Mouse (Mus musculus) heart, postnatal 0 days (tissue): Measurements from ENCODE around the gene Grk5. TPM values are rescaled to one million over a fixed set of nuclear protein-coding genes. Genes with fewer than 3 reads are reported as not detected.

Experiments used
- ATAC-seq: fragments of 200-750 bp; cut with Nextera tagmentation; 2 replicates; pipeline ENCODE4 v1.8.0; 2017; ENCODE audit warnings: low read depth, moderate number of reproducible peaks, moderate library complexity; ENCODE audit not compliant: insufficient read depth
- DNase-seq: peaks from one replicate; pipeline ENCODE4 v3.0.0-alpha.2; 2016; ENCODE audit warnings: low spot score
- H3K27ac ChIP-seq: fragments of 300-500 bp; sonication (generic); 2 replicates; pipeline ENCODE4 v1.5.1; 2014; ENCODE audit warnings: low read depth, mild to moderate bottlenecking
- H3K27me3 ChIP-seq: fragments of 300-500 bp; sonication (generic); 2 replicates; pipeline ENCODE4 v1.6.1; 2014; ENCODE audit warnings: low read length, mixed read lengths; ENCODE audit not compliant: control insufficient read depth, insufficient read depth
- H3K36me3 ChIP-seq: fragments of 300-500 bp; sonication (generic); replicated peaks from 2 replicates; pipeline ENCODE4 v1.6.1; 2014; ENCODE audit warnings: low read length, mixed read lengths; ENCODE audit not compliant: control insufficient read depth, insufficient read depth
- H3K4me1 ChIP-seq: fragments of 300-500 bp; sonication (generic); 2 replicates; pipeline ENCODE4 v1.6.1; 2014; ENCODE audit warnings: antibody characterized with exemption; ENCODE audit not compliant: control insufficient read depth, insufficient read depth
- H3K4me2 ChIP-seq: fragments of 300-500 bp; sonication (generic); 2 replicates; pipeline ENCODE4 v1.6.1; 2014; ENCODE audit warnings: low read depth, mild to moderate bottlenecking, low read length, moderate library complexity
- H3K4me3 ChIP-seq: fragments of 300-500 bp; sonication (generic); 2 replicates; pipeline ENCODE4 v1.5.1; 2014; ENCODE audit warnings: low read depth, low read length
- H3K9ac ChIP-seq: fragments of 300-500 bp; sonication (generic); replicated peaks from 2 replicates; pipeline ENCODE4 v1.6.1; 2014; ENCODE audit warnings: low read depth, low read length, mixed read lengths
- H3K9me3 ChIP-seq: fragments of 300-500 bp; sonication (generic); replicated peaks from 2 replicates; pipeline ENCODE4 v1.6.1; 2016; ENCODE audit warnings: low read length; ENCODE audit not compliant: control insufficient read depth
- CTCF ChIP-seq: IDR thresholded peaks from 2 replicates; pipeline ENCODE4 v1.5.1; 2016; ENCODE audit warnings: antibody characterized with exemption, control low read depth, low read depth
- EP300 ChIP-seq: IDR thresholded peaks from 2 replicates; pipeline ENCODE4 v1.6.1; 2016; ENCODE audit warnings: antibody characterized with exemption, low read depth
- WGBS: fragments of 180-500 bp; shearing (Covaris S2); extraction: QIAGEN DNeasy Blood & Tissue Kit; methylation state at CpG from one replicate; pipeline ENCODE4 v1.1.7; 2014; 5-methylcytosine and 5-hydroxymethylcytosine counted together
- polyA plus RNA-seq: library from polyadenylated mRNA; unstranded; fragments of >200 nt; fragmentation: Nextera tagmentation; extraction: Ambion mirVana; gene quantifications from 2 replicates; pipeline ENCODE4 v1.2.1, GENCODE M21; 2015
- total RNA-seq: library from RNA; depleted of rRNA; stranded (reverse); fragments of >200 nt; gene quantifications from 2 replicates; pipeline ENCODE4 v1.2.3, GENCODE M21; 2014; ENCODE audit warnings: low replicate concordance

Grk5 gene
- total and polyA plus RNA-seq, 2 experiments from 2014 or later: 2.9 to 14.6 TPM

DNA sequence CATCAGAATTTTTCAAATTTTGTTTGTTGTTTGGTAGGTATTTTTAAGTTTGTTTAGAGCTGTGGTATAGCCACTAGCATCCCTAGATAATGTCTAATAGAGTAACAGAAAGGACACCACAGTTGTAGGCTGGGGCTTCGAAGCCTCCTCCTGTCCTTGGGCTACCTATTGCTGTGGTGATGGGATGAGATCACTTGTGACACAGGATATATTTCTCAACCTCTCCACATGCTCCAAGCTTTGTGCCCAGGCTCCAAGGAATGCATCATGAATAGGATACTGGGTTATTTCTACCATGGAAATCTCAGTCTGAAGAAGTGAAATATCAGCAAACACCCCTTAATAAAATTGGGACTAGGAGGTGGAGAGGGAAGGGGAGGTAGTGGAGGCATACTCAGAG is 198.2 kb downstream of the Grk5 start:
- H3K27me3 ChIP-seq: no peaks in the 10 kb centered on the region
- no peak overlapping the region for H3K9ac ChIP-seq
- DNase-seq: no peak
- TF ChIP-seq CTCF: no peak
- no peak for TF ChIP-seq EP300
- H3K4me3 ChIP-seq: no peak overlapping the region
- no peaks in the 10 kb centered on the region for H3K9me3 ChIP-seq
- H3K27ac ChIP-seq: no peak overlapping the region
- no peak overlapping the region for H3K4me2 ChIP-seq
- peaks cover 71% of the 10 kb centered on the region for H3K36me3 ChIP-seq
- 93% methylated on average over 1 of the region's 1 CpGs for WGBS
- H3K4me1 ChIP-seq: no peaks in the 10 kb centered on the region
- no peak for ATAC-seq

DNA sequence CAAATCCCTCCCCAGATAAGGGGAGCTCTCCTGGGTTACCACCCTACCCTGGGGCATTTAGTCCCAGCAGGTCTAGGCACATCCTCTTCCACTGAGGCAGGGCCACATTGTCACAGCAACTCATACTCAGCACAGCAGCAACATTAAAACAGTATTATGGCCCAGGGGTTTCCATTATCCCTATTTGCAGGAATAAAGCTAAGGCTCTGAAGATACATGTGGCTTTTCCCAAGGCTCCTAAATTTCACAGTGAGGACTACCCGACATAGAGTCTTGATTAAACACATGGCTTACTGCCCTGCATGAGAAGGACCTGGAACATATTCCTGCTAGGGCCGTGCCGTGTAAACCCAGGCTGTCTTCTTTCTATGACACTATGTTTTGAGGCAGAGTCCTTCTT is 199.5 kb downstream of the Grk5 start:
- Histone ChIP-seq H3K27ac (no peak overlapping the region), H3K9ac (no peak overlapping the region), H3K4me2 (no peak overlapping the region), H3K36me3 (peaks cover 76% of the 10 kb centered on the region), H3K4me1 (no peaks in the 10 kb centered on the region), H3K9me3 (no peaks in the 10 kb centered on the region), H3K4me3 (no peak overlapping the region), H3K27me3 (no peaks in the 10 kb centered on the region)
- TF ChIP-seq CTCF (no peak), EP300 (no peak)
- 83% methylated on average over 3 of the region's 3 CpGs for WGBS
- ATAC-seq: no peak
- no peak for DNase-seq

DNA sequence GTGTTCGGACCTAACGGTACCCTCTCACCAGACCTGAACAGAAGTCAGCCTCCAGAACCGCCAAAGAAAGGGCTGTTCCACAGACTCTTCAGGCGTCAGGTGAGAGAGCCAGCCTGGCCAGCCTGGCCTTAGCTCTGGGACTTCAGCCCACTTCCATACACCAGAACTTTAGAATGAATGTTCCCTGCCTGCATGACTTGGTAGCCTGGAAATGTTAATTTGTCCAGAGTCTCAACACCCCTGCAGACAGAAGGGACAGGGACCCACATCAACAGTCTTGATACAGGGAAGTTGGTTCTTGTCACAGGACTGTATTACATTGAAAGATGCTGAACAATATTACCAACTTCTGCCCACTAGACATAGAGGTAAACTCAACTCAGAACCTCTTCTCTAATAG is 201.0 kb downstream of the Grk5 start:
- Histone ChIP-seq H3K36me3 (peaks cover 76% of the 10 kb centered on the region), H3K9ac (no peak overlapping the region), H3K27ac (no peak overlapping the region), H3K4me3 (no peak overlapping the region), H3K27me3 (no peaks in the 10 kb centered on the region), H3K4me1 (no peaks in the 10 kb centered on the region), H3K9me3 (no peaks in the 10 kb centered on the region), H3K4me2 (no peak overlapping the region)
- TF ChIP-seq CTCF (no peak), EP300 (no peak)
- 90% methylated on average over 4 of the region's 4 CpGs for WGBS
- ATAC-seq: no peak
- DNase-seq: no peak

DNA sequence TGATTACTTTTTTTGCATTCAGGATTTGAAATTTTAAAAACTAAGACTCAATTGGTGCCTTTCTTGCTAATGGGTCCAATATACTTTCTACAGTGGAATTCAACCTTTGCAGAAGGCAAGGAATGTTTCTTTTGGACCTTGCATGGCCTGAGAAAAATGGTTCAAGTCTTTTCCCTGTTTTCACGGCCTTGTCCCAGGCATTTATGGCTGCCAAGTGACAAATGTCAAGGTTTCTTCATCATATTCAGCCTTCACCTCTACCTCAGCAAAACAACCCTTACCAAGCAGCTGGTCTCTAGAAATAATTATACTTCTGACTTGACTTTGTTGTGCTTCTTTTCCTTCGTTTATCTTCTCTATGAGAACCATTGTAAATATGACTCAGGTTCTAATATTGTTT is 207.2 kb downstream of the Grk5 start:
- WGBS: 83% methylated on average over 2 of the region's 2 CpGs
- Histone ChIP-seq H3K4me2 (no peak overlapping the region), H3K4me3 (no peak overlapping the region), H3K9ac (no peak overlapping the region), H3K36me3 (peaks cover 19% of the 10 kb centered on the region), H3K27me3 (no peaks in the 10 kb centered on the region), H3K27ac (no peak overlapping the region), H3K4me1 (no peaks in the 10 kb centered on the region), H3K9me3 (no peaks in the 10 kb centered on the region)
- TF ChIP-seq CTCF (no peak), EP300 (no peak)
- DNase-seq (no peak), ATAC-seq (no peak)

DNA sequence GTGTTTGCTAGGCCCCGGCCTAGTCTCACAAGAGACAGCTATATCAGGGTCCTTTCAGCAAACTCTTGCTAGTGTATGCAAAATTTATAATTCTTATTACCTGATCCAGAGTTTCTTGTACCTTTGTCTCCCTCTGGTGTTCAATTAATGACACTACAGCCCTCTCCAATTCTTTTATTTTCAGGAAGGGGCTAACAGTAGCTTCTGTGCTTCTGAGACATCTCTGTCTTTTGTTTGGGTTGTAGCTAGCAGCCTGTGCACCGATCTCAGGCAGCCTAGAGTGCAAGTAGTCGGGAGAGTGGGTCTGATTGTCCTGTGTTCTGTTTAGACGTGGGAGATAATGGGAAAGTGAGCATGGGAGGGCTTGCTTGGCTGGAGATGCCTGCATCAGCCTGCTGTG is 208.2 kb downstream of the Grk5 start:
- 21% methylated on average over 4 of the region's 4 CpGs for WGBS
- Histone ChIP-seq H3K27me3 (no peaks in the 10 kb centered on the region), H3K36me3 (peaks cover 18% of the 10 kb centered on the region), H3K27ac (no peak overlapping the region), H3K4me1 (no peaks in the 10 kb centered on the region), H3K9ac (no peak overlapping the region), H3K9me3 (no peaks in the 10 kb centered on the region), H3K4me3 (no peak overlapping the region), H3K4me2 (no peak overlapping the region)
- DNase-seq: peak; percentile 33
- TF ChIP-seq EP300 (no peak), CTCF (peak; percentile 59)
- no peak for ATAC-seq

DNA sequence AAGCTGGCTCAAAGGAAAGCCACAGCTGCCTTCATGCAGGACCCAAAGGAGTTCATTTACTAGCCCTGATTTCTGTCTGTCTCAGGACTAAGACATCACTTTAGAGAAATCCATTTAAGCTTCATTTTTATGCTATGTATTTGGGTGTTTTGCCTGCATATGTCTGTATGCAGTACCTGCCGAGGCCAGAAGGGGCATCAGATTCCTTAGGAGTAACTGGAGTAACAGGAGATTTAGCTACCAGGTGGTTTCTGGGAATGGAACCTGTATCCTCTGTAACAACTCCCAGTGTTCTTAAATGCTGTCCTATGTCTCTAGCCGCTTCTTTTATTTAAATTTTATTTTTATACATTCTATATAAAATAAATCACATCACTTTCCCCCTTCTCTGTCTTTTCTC is 220.6 kb downstream of the Grk5 start:
- ATAC-seq (no peak), DNase-seq (no peak)
- Histone ChIP-seq H3K4me1 (no peaks in the 10 kb centered on the region), H3K4me2 (no peak overlapping the region), H3K9me3 (peaks cover 6% of the 10 kb centered on the region), H3K9ac (no peak overlapping the region), H3K4me3 (no peak overlapping the region), H3K27ac (no peak overlapping the region), H3K36me3 (no peaks in the 10 kb centered on the region; the same call in 1 of the 2 replicates), H3K27me3 (no peaks in the 10 kb centered on the region)
- TF ChIP-seq EP300: no peak
- peak; percentile 29 for TF ChIP-seq CTCF
- WGBS: 48% methylated on average over 2 of the region's 2 CpGs
